Mouse (Mus musculus): ENCODE data around the gene Clip2.

GRCm38 (mm10) chr5:134445208-134445831 is 106.9 kb downstream of the Clip2 start:
- TF ChIP-seq CTCF (IDR thresholded peaks at IDR 0.05; ENCODE audit: low read depth, low read length) (no peak), TAL1 (conservative IDR thresholded peaks at IDR 0.05; ENCODE audit: low read depth, low read length) (no peak)

Measured in G1E (cell line).